ENCODE assay signal across 21 mouse cellular contexts in genomic region chr12:24783735-24784134, GRCm38 (mm10). TPM values are rescaled to one million over a fixed set of nuclear protein-coding genes. Genes with fewer than 3 reads are reported as not detected.
DNase-seq lines count a peak whose midpoint lies in the region; ATAC-seq and TF ChIP-seq lines count a peak whose summit lies in the region.
"Had no signal": no experiment of that assay in that cellular context is flagged by ENCODE, and none has a peak within 500 bp of the region (broad histone marks: within the 10 kb centered on the region; RNA-seq: fewer than 3 reads in every experiment).

No protein-coding gene starts in this region.

- H3K9me3 ChIP-seq in embryonic facial prominence, embryonic 11.5 days (replicated peaks; ENCODE audit: control insufficient read depth, low read length): no peaks in the 10 kb centered on the region
- H3K9me3 ChIP-seq: embryonic facial prominence, embryonic 13.5 days; hindbrain, embryonic 10.5 days; limb, embryonic 10.5 days; midbrain, embryonic 12.5 days; neural tube, embryonic 12.5 days had no signal

- TF ChIP-seq POLR2A in kidney, adult 2 months (IDR thresholded peaks at IDR 0.05; ENCODE audit: low read depth, low read length): no peak

- ATAC-seq in embryonic facial prominence, embryonic 11.5 days (replicated peaks; ENCODE audit: insufficient number of reproducible peaks, low FRiP score, low TSS enrichment, low read depth): 0 out of 2 replicates have a peak, but pooled peaks have one; percentile 44
- ATAC-seq: forebrain, postnatal 0 days; hindbrain, postnatal 0 days; liver, postnatal 0 days had no signal

- H3K27ac ChIP-seq in kidney, adult 2 months (ENCODE audit: insufficient read depth, low read depth, low read length): no peak overlapping the region
- no peak overlapping the region for H3K27ac ChIP-seq in embryonic facial prominence, embryonic 11.5 days (replicated peaks; ENCODE audit: low read depth, low read length)
- H3K27ac ChIP-seq: embryonic facial prominence, embryonic 13.5 days; gastrocnemius, adult 2 months; hindbrain, embryonic 10.5 days; hindbrain, postnatal 0 days; layer of hippocampus, adult 2 months; limb, embryonic 10.5 days; midbrain, embryonic 12.5 days; neural tube, embryonic 12.5 days had no signal

- H3K4me3 ChIP-seq in kidney, adult 2 months (ENCODE audit: insufficient read depth, low read depth, low read length): no peak overlapping the region
- H3K4me3 ChIP-seq in embryonic facial prominence, embryonic 11.5 days (ENCODE audit: low read depth, low read length): no peak overlapping the region
- H3K4me3 ChIP-seq: embryonic facial prominence, embryonic 13.5 days; gastrocnemius, adult 2 months; hindbrain, embryonic 10.5 days; layer of hippocampus, adult 2 months; limb, embryonic 10.5 days; midbrain, embryonic 12.5 days; neural tube, embryonic 12.5 days had no signal

- WGBS in kidney, adult 2 months: 59% methylated on average over 4 of the region's 4 CpGs
- 59% methylated on average over 4 of the region's 4 CpGs for WGBS in embryonic facial prominence, embryonic 11.5 days

- TF ChIP-seq CTCF in kidney, adult 2 months (conservative IDR thresholded peaks at IDR 0.05; ENCODE audit: insufficient read depth, insufficient read length, low read depth, low read length): no peak

- peak; percentile 25 for DNase-seq in kidney, adult 2 months
- DNase-seq in kidney, adult 18-20 months: no peak
- DNase-seq in ES-CJ7 (ENCODE audit: low read depth, low spot score): peak; percentile 75
- peak; percentile 41 for DNase-seq in embryonic facial prominence, embryonic 11.5 days (ENCODE audit: low spot score)
- DNase-seq in kidney, postnatal 36 days: peak; percentile 6 to 14
- no peak for DNase-seq in left cerebral cortex, postnatal 25 days (ENCODE audit: low spot score in 2 of 2)
- no peak for DNase-seq in adrenal gland, postnatal 36 days
- DNase-seq: cerebellum, adult 9-10 months; forebrain, postnatal 0 days; gastrocnemius, adult 2 months; liver, postnatal 0 days; lung, postnatal 10 days; right cerebral cortex, postnatal 4 days had no signal

- no peak overlapping the region for H3K4me2 ChIP-seq in embryonic facial prominence, embryonic 11.5 days (ENCODE audit: low read depth, low read length)
- H3K4me2 ChIP-seq: embryonic facial prominence, embryonic 13.5 days; midbrain, embryonic 12.5 days; neural tube, embryonic 12.5 days had no signal

- no peak overlapping the region for H3K9ac ChIP-seq in embryonic facial prominence, embryonic 11.5 days (replicated peaks; ENCODE audit: low read length)
- H3K9ac ChIP-seq: embryonic facial prominence, embryonic 13.5 days; forebrain, postnatal 0 days; liver, postnatal 0 days; midbrain, embryonic 12.5 days; neural tube, embryonic 12.5 days had no signal

- no peaks in the 10 kb centered on the region for H3K4me1 ChIP-seq in kidney, adult 2 months (ENCODE audit: control insufficient read depth, insufficient read depth, low read length)
- no peaks in the 10 kb centered on the region for H3K4me1 ChIP-seq in embryonic facial prominence, embryonic 11.5 days (ENCODE audit: control insufficient read depth, insufficient read depth, low read length)
- H3K4me1 ChIP-seq: neural tube, embryonic 12.5 days had no signal

- H3K36me3 ChIP-seq in kidney, adult 2 months (ENCODE audit: control insufficient read depth, insufficient read depth, low read length): no peaks in the 10 kb centered on the region
- no peaks in the 10 kb centered on the region for H3K36me3 ChIP-seq in embryonic facial prominence, embryonic 11.5 days (replicated peaks; ENCODE audit: control insufficient read depth, insufficient read depth, low read depth, low read length)
- H3K36me3 ChIP-seq: embryonic facial prominence, embryonic 13.5 days; hindbrain, embryonic 10.5 days; limb, embryonic 10.5 days; midbrain, embryonic 12.5 days; neural tube, embryonic 12.5 days had no signal

- H3K27me3 ChIP-seq in kidney, adult 2 months (replicated peaks; ENCODE audit: control insufficient read depth, insufficient read depth, low read length): no peaks in the 10 kb centered on the region
- H3K27me3 ChIP-seq in embryonic facial prominence, embryonic 11.5 days (ENCODE audit: control insufficient read depth, insufficient read depth, low read length): no peaks in the 10 kb centered on the region
- H3K27me3 ChIP-seq: embryonic facial prominence, embryonic 13.5 days; midbrain, embryonic 12.5 days; neural tube, embryonic 12.5 days had no signal

- intact Hi-C loops in left cerebral cortex, postnatal 25 days (cut with DNase I): no loop called here

RNA-seq across cellular contexts. Expression of gene Mboat2, which starts 46.9 kb away (rescaled TPM):
- 5.2 and 6.2 TPM in 2 replicates for polyA plus RNA-seq in kidney, adult 2 months (2012; rRNA removed)
- polyA plus RNA-seq in embryonic facial prominence, embryonic 11.5 days (2014; fragmentation: Nextera tagmentation; extraction: Ambion mirVana): 53.0 and 58.2 TPM in 2 replicates
- 10 to 100 TPM; 68.9 to 84.2 TPM for total RNA-seq in left cerebral cortex, postnatal 25 days (2021)
- 10 to 100 TPM; 21.5 to 32.8 TPM for total RNA-seq in adrenal gland, postnatal 36 days (2021)
- polyA plus RNA-seq: liver, adult 2 months had no signal

Comparison
In these comparisons a context has a peak if more than half of its experiments do, and no peak if none do; other contexts are left out.
1. DNase-seq: peak in kidney, adult 2 months (single experiment), ES-CJ7 (single experiment), embryonic facial prominence, embryonic 11.5 days (single experiment) and kidney, postnatal 36 days (2 of 2); none in kidney, adult 18-20 months (single experiment), left cerebral cortex, postnatal 25 days (0 of 2) and adrenal gland, postnatal 36 days (0 of 2).